Mouse (Mus musculus): ENCODE results near the gene Eif5a.

- TF ChIP-seq GATA1 (IDR thresholded peaks at IDR 0.05; ENCODE audit: borderline replicate concordance, low read length) (no peak), FLI1 (IDR thresholded peaks at IDR 0.05; ENCODE audit: low read length) (no peak)
Measured at GRCm38 (mm10) chr11:69914372-69914764, 7.4 kb downstream of the Eif5a start.

Measured in megakaryocyte, embryonic 14.5 days (primary cell).